Mouse (Mus musculus) spleen, adult 12 weeks (tissue): ENCODE results near the gene Espn.

Experiments used
- DNase-seq: peaks from one replicate; pipeline ENCODE4 v3.0.0; 2022; ENCODE audit warnings: low spot score

Espn gene

DNA sequence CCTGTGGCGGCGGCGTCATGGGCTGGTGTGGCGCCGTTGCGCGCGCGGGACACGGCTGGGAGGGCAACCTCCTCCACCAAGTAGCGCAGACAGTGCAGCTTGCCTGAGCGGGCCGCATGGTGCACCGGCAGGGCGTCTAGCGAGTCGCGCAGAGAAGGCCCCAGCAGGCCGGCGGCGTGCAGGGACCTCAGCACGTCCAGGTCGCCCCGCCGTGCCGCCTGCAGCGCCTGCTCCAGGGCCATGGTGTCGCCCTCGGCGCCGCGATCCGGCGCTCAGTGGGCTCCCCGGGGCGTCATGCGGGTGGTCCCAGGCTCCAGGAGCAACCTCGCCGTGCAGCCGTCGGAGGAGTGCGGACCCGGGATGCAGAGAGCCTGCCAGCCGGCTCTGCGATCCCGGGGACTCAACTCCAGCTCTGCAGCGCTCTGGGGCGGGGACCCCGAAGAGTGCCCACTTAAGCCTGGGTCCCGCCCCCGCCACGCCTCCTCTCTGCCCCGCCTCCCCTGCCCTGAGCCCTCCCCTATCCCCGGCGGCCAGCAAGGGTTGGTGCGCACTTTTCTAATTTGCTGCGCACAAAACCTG lies at the start of gene Espn:
TSS of gene Espn (minus strand) at position 406 of the 579 bp plus-strand sequence.
- no peak for DNase-seq

DNA sequence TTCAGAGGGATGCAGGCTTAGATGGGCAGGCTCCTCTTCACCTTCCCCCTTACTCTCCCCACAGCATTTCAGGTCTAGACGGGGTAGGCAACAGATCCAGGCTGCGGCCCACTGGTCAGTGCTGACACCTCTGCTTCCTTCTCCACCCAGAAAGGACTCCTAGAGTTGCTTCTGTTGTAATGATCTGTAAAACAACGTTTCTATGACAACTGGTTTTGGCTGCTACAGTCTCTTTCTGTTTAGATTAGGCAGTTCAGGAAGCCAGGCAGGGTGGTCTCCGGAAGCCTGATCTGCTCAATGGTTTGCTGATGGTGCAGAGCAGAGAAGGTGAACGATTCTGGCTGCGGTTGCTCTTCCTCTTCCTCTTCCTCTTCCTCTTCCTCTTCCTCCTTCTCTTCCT lies 49.3 kb upstream of the Espn start:
- DNase-seq = no peak

DNA sequence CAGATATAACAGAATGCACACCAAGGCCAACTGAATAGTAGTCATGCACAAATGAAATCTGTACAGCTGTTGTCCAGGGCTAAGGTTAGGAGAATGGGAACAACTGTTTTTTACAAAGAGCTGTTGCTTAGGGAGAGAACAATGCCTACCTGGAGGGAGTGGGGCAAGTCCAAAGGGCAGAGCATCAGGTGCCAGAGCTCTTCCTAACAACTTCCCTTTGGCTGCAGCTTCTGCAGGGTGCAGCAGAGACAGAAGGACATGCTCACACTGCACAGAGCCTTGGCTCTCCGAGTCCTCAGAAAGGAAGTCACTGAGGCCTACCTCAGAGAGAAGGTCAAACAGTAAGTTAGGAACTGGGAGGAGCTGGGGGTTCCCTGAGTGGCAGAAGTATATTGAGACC lies 47.4 kb upstream of the Espn start:
- DNase-seq = no peak

DNA sequence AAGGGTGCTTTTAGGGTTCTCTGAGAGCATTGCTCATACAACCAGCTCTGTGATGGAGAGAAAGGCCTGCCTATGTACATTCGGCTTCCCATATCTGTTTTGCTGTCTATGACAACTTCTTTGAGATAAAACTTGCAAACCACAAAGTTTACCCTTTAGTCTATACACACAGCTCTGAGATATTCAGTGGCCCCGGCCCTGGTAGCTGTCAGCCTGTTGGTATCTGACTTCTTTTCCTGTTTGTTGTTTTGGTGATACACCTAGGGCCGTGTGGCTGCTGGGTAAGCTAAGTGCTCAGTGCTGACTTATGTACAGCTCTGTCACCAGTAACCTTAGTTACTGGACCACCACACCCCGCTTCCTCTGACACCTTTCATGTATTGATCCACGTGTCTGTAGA lies 45.4 kb upstream of the Espn start:
- no peak for DNase-seq

DNA sequence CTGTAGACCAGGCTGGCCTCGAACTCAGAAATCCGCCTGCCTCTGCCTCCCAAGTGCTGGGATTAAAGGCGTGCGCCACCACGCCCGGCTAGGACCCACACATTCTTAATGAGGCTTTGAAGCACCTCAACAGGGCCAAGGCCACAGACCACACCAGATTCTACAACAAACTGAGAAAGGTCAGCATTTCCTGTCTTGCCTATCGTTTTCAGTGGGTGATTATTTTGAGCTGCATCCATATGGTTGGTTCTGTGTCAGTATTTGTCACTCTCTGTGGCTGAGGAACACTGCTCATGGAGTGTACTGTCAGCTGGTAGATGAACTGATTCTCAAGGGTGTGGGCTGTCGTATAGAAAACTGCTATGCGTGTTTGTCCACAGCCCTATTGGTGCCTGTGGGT lies 44.1 kb upstream of the Espn start:
- DNase-seq = no peak

DNA sequence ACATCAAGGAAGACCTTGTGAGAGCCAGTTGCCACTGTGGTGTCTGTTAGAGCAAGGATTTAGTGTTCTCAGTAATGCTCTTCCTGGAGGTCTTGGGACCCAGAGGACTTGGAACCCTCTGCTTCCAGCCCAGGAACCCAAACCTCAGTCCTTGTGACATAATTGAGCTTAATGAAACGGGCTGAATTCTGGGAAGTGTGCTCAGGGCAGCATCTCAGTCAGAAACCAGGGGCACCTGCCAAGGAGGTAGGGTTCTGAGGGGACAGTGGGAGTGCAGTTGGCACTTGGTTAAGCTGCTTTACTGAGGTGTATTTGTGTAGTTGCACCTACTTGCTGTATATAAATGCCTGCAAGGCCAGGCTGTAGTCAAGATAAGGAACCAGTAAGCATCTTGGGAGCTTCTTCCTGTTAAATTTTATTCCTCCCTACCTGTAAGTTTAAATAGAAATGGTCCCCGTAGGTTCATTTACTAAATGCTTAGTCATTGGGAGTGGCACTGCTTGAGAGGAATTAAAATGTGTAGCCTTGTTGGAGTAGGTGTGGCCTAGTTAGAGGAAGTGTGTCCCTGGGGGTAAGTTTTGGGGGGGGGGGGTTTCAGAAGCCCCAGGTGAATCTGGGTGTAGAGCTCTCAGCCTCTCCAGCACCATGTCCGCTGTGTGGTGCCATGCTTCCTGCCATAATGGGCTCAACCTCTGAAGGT lies 42.5 kb upstream of the Espn start:
- no peak for DNase-seq

DNA sequence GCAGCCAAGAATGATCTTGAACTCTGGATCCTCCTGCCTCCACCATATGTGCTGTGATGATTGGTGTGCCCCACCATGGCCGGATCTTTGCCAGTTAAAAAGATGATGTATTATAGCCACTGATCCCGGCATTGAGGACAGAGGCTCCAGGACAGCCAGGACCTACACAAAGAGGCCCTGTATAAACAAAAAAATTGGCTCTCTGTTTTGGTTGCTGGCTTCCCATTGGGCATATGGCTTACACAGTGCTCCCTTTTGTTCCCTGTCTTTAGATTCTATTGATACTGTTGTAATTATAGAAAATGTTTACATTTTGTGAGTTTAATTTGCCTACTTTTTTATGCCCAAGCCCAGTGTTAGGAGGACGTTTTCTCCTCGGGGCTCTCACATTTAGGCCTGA lies 40.4 kb upstream of the Espn start:
- DNase-seq = no peak

DNA sequence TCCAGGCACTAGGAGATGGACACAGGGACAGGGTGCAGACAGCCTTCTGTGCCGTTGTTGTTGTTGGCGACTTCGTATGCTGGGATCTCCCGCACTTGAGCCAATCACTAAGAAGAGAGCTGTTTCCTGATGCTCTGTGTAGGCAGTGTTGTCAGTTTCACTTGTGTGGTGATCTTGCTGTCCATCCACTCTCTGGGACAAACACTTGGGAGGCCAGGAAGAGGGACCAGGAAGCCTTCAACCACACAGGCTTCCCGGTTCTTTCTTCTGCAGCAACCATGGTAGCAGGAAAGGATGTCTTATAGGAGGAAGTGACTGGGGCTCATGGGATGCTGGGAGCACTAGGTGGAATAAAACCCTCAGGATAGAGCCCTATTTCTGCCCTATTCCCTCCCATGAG lies 38.5 kb upstream of the Espn start:
- DNase-seq = no peak

DNA sequence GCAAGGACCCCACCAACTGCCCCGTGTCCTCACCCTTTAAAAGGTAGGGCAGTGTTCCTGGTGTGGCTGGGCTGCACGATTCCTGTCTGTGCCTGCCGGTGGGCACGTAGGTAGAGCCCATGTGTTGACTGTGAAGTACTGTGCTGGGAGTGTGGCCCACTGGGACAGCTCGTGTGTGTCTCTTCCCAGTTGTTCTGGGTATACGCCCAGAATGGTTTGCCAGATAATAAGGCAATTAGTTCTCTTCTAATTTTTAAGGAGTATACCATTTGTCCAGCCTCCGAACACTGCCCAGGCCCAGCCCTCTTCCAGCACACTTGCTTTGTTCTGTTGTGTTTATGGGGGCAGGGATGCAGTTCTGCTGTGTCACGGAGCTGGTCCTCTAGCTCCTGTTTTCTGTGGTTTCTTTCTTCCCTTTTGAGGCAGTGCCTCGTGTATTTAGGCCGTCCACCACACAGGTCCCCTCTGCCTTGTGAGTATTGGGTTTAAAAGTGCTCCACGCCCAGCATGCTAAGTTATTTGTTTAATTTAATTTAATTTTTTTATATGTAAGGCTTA lies 38.0 kb upstream of the Espn start:
- no peak for DNase-seq

DNA sequence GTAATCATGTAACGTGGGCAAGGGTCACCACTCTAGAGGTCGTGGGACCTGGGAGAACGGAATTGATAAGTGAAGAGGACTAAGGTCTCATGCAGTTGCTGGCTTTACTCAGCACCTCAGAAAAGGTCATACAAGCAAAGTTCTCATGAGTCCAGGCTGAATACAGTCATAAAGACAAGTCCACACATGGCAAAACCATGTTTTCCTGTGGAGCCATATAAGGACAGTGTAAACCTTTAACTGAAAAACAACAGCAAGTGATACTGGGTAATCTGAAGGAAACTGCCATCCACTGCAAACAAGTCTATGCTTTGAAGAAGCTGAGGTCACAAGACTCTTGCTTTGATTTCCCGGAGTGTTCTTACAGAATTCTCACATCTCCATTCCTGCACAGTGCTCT lies 37.5 kb upstream of the Espn start:
- no peak for DNase-seq

DNA sequence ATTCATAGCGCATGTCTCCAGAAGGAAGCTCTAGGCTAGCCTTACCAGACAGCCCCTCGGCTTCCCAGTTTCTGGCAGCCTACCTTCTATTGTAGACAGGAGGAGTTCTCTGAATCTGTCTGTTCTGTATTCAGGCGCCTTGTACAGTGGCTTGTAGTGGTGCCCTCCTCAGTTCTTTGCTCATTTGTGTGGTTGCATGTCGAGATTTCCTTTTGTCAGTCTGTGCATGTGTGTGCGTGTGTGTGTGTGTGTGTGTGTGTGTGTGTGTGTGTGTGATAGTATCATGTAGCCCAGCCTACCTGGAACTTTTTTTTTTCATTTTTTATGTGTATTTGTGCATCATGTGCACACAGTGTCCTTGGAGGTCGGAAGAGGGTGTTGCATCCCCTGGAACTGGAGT lies 36.9 kb upstream of the Espn start:
- DNase-seq = no peak

DNA sequence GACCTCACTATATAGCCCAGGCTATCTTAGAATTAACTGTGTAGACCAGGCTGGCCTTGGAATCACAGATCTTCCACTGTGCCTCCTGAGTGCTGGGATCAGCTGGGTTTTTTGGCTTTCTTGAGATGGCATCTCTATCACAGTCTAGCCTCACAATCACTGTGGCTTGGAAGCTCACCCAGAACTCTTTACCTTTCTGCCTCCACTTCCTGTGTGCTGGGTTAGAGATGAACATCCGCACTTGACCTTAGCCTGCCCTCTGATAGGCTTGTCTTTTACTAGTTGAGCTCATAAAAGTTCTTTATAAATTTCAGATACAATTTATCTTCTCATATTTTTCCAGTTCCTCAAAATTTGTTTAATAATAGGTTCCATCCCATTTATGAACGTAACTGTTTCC lies 36.5 kb upstream of the Espn start:
- DNase-seq = no peak

DNA sequence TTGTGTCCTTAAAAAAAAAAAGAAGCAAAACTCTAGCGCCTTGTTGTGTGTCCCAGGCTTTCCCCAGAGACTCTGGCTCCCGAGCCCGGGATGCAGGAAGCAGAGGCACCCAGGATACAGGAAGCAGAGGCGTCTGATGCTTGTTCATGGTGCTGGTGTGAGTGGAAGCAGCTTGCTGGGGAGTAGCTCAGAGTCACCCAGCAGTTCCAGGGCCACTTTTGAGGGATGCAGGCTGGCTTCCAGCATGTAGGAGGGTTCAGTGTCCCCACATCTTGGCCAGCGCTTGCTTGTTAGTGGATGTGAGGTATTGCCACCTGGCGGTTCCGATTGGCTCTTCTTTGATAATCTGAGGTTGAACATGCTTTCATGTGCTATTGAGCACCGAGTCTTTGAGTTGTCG lies 35.0 kb upstream of the Espn start:
- no peak for DNase-seq

DNA sequence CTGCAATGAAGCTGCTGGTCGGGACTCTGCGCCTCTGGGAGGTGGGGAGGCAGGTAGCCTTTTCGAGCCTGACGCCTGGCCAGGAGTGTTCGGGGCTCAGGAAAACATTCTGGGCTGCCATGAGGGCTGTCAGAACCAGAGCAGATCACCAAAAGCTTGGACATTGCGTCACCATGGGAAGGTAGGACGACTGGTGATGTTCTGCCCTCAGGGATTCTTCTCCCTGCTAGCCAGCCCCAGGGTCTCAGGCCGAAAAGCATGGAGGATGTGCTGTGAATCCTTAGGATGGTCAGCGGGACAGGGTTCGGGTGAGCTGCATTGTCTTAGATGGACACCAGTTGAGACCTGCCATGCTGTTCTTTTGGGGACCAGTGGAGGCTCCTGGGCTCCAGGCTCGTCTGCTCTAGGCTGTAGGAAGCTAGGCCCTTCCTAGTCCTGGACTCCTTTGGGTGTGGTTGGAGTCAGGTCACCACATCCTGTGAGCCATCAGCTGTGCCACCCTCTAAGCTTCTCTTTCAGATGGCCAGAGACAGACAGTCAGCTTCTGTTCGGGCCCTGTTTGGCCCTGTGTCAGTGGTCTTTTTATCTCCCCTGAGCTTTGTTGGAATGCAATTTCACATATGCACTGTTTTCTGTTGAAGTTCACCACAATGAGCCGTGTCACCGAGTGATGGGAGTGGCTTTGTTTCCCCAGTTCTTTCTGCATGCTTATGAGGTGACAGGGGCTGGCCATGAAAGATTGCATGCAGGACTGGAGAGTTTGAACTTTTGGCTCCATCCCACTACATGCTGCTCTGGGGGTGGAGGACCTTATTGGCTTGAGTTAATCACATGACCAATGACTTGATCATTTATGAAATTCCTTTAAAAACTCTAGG lies 34.3 kb upstream of the Espn start:
- DNase-seq = no peak

DNA sequence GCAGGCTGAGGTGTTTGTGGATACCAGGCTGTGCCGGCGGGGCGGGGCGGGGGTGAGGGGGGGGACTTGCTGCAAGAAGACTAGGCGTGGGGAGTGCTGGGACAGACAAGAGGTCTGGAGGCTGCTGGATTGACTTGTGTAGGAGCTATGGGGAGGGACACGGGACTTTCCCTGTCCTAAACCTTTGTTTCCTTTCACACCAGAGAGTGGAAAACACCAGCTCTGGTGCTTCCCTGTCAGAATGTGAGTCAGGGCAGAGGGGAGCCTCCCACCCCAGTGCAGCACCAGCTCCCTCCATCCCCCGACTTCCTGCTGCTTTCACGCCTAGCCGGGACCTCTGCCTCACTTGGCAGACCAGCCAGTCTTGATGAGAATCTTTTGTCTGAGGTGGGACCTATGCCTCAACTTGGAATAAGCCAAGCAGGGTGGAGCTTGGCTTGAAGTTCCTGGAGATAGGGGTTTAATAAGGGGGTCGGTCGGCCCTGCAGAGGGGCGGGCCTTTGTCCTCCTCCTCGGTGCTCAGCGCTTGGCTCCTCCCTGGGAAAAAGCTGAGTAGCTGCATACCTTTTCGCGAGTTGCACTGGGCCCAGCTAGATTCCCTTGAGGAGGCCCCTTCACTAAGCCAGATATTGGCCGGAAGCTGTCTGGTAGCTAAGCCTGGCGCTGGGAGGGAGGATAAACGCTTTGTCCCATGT lies 33.5 kb upstream of the Espn start:
- no peak for DNase-seq

DNA sequence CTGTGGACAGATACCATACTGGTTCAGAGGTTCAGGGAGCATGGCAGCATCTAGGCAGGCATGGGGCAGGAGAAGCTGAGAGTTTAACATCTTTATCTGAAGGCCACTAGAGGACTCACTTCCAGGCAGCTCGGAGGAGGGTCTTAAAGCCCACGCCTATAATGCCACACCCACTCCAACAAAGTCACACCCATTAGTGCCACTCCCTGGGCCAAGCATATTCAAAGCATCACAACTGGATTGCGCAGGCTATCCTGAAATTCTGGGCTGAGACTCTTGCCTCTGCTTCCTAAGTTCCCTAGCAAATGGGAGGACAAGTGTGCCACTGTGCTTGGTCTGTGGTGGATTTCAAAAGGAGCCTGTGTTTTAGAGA lies 33.0 kb upstream of the Espn start:
- no peak for DNase-seq

DNA sequence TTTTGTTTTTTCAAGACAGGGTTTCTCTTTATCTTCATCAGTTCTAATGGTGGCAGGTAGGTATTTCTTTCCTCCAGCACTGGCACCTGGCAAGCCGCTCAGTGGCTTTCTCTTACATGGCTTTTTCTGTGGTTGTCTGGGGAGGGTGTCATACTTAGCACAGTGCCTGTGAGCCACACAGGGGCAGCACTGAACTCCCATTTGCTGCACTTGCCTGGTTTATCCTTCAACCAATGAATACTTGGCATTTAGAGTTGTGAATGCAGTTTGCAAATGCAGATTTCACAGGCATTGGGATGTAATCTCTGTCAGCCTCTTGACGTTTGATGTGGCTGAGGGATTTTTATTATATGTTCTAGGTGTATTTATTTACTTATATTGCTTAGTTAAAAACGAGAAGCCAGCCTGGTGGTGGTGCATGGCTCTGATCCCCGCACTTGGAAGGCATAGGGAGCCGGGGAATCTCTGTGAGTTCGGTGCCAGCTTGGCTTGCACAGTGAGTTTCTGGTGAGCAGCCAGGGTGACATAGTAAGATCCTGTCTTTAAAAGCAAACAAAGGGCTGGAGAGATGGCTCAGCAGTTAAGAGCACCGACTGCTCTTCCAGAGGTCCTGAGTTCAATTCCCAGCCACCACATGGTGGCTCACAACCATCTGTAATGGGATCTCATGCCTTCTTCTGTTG lies 32.3 kb upstream of the Espn start:
- no peak for DNase-seq

DNA sequence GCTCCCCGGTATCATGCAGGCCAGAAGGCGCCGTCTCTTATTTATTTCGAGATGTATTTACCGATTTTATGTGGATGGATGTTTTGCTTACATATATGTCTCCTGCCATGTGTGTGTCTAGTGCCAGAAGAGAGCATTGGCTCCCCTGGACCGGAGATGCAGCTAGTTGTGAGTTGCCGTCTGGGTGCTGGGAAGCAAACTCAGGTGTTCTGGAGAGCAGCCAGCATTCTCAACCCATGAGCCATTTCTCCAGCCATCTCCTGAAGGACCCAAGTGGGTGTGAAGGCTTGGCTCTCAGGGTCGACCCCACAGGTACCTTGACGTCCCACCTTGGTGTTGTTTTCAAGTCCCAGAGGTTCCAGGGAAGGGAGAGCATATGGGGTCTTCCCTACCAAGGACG lies 30.0 kb upstream of the Espn start:
- DNase-seq = no peak

DNA sequence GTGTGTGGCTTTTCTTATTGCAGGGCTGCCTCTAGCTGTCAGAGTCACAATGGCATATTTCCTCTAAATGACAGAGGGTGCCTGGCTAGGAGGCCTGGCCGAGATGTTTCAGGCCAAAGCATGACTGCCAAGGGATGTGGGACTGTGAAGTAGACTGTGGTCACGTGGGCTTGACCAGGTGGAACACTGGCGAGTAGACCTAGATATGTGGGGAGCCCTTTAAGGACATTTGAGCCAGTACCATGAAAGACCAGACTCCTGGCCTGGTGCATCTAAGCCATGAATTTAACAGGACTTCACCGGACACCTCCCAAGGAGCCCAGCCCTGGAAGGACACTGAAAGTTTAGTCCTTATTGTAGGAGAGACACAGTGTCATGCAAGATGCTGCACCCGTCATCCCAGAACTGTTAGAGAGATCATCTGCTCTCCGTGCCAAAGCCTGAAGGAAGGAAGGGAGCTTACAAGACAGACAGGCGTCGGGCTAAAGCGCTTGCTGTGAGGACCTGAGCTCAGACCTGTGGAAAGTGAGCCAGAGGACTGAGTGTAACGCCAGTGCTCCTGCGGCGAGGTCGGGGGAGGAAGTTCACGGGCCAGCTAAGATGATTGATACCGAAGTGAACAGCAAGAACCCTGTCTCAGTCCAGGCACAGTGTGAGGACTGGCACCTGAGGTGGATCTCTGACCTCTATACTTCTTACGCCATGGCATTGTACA lies 27.9 kb upstream of the Espn start:
- DNase-seq = no peak

DNA sequence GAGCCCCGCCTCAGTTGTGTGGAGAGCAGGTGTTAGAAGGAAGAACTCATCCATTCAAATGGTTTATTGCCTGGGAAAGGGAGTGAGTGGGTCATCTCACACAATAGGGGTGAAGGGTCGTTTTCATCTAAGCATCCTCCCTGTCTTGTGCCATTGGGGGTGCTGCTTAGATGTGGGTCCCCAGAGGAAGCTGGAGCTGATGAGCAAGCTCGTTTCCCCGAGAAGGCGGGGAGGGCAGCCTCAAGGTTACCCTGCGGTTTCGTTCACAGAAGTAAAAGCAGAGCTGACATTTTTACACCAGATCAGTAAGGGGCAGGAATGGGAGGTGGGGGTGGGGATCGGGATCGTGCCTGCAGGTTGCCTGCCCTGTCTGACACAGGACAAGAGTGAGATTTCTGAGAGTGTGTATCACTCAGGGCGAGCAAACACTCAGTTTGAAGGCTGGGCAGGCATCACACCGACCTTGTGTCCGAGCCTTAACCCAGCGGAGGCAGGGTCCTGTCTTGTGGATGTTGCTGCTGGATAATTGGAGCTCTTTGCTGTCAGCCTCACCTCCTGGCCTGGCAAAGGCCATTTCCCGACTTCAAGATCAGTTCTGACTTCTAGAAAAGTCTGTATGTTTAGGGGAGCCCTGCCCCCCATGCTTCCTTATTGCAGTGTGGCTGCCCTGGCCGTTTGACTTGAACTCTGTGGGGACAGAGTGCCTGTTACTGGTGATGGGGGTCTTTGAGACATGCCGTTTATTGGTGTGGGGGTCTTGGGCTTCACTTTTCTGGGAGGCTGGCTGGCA lies 26.9 kb upstream of the Espn start:
- DNase-seq = no peak
